Mouse (Mus musculus): ENCODE measurements at regions not wholly inside any gene's neighbourhood (a gene's known extent, or its start where the extent isn't known, plus 50 kb on each side); places are given as distances from the start of the nearest gene placed in this dataset.

DNA sequence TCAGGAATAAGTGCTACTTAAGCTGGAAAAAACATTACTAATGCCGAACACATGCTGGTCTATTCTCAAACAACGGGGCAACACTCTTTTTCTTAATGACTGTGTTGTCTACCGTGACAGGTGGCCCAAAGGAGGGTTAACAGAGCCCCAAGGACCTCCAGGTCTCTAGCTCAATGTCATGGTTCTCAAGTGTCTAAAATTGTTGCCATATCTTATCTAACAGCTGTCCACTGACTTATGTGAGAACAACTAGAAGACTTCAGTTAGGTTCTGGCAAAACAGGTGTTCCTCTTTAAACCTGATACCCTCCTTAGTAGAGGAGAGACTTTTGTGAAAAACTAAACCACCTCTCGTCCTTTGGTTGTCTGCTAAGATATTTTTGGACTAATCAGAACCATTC lies 257.4 kb upstream of the Tbl1xr1 start:
- no peaks in the 10 kb centered on the region for H3K4me1 ChIP-seq (ENCODE audit: control insufficient read depth in 1 of 2, insufficient read depth in 2 of 2)
- dilution Hi-C loops (cut with MboI; ENCODE audit: extremely low pct_ligation_motif_present, extremely low pct_unique_long_range_greater_than_20kb, low sequenced_read_pairs) (no loop called here), in situ Hi-C loops (cut with MboI; ENCODE audit: low pct_ligation_motif_present, low pct_unique_long_range_greater_than_20kb, low sequenced_read_pairs) (no loop called here)
- no peak for DNase-seq (ENCODE audit: extremely low read depth)
- no peak overlapping the region for H3K9ac ChIP-seq (ENCODE audit: insufficient read depth, low read depth)
- H3K4me3 ChIP-seq (replicated peaks in 1 of 3; ENCODE audit: low read depth in 2 of 3, low read length in 2 of 3, poor library complexity in 1 of 3), result no peak overlapping the region
- H3K4me2 ChIP-seq (ENCODE audit: insufficient read depth, low read depth, poor library complexity, severe bottlenecking), result no peak overlapping the region
- no peaks in the 10 kb centered on the region for H3K36me3 ChIP-seq (replicated peaks in 1 of 2; ENCODE audit: control insufficient read depth in 1 of 2, insufficient read depth in 1 of 2, low read length in 1 of 2)
- H3K9me3 ChIP-seq (replicated peaks; ENCODE audit: low read length), result no peaks in the 10 kb centered on the region
- no peaks in the 10 kb centered on the region for H3K79me2 ChIP-seq (replicated peaks; ENCODE audit: control insufficient read depth, extremely low read depth, insufficient read depth, poor library complexity, severe bottlenecking)
- H3K27me3 ChIP-seq (replicated peaks), result no peaks in the 10 kb centered on the region
- no peak overlapping the region for H3K27ac ChIP-seq (ENCODE audit: insufficient read depth, low read depth)
- TF ChIP-seq KAT2A (IDR thresholded peaks at IDR 0.05; ENCODE audit: insufficient replicate concordance, low read length) (no peak), NELFE (IDR thresholded peaks at IDR 0.05; ENCODE audit: low read depth, low read length) (no peak), MEF2A (IDR thresholded peaks at IDR 0.05; ENCODE audit: borderline replicate concordance, low read depth, low read length) (no peak), ETS1 (conservative IDR thresholded peaks at IDR 0.05; ENCODE audit: low read depth, low read length) (no peak), ZKSCAN1 (IDR thresholded peaks at IDR 0.05; ENCODE audit: borderline replicate concordance, low read depth, low read length) (no peak), POLR2A (IDR thresholded peaks at IDR 0.05; ENCODE audit: low read depth, low read length) (no peak), MAZ (IDR thresholded peaks at IDR 0.05; ENCODE audit: low read depth, low read length) (no peak), HCFC1 (IDR thresholded peaks at IDR 0.05; ENCODE audit: low read depth, low read length) (no peak), TCF12 (IDR thresholded peaks at IDR 0.05; ENCODE audit: low read depth, low read length) (no peak), USF1 (IDR thresholded peaks at IDR 0.05; ENCODE audit: low read depth, low read length) (no peak), MYC (IDR thresholded peaks at IDR 0.05; ENCODE audit: low read depth, low read length) (no peak), RCOR1 (conservative IDR thresholded peaks at IDR 0.05; ENCODE audit: low read depth, low read length) (no peak), PAX5 (IDR thresholded peaks at IDR 0.05; ENCODE audit: low read length) (no peak), SMC3 (IDR thresholded peaks at IDR 0.05; ENCODE audit: low read depth, low read length) (no peak), MXI1 (IDR thresholded peaks at IDR 0.05; ENCODE audit: low read depth, low read length) (no peak), CHD2 (IDR thresholded peaks at IDR 0.05; ENCODE audit: low read length) (no peak), JUN (IDR thresholded peaks at IDR 0.05; ENCODE audit: insufficient read depth, low read depth, low read length) (no peak)

DNA sequence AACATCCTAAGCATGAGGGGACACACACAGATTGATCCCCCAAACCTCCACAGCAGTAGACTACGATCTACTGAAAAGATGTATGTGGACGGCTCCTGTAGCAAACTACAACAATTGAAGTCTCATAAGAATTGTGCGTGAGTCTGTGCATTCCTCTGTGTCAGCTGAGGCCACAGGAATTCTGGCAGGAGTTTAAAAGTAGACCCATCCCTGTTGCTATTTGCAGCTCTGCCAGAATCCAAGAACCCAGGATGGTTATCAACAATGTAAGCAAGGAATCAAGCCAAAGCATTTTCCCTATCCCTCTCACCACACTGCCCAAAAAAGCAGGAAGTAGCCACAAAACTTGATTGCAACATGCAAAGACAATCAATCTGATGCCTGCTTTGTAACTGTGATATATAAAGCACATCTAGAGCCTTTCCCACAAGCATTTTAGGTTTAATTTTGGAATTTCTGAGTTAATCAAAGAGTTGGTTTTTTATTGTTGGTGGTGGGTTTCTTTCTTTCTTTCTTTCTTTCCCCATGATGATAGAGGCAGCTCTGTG lies 256.3 kb upstream of the Tbl1xr1 start:
- Histone ChIP-seq H3K9ac (ENCODE audit: insufficient read depth, low read depth) (no peak overlapping the region), H3K4me2 (ENCODE audit: insufficient read depth, low read depth, poor library complexity, severe bottlenecking) (no peak overlapping the region), H3K79me2 (replicated peaks; ENCODE audit: control insufficient read depth, extremely low read depth, insufficient read depth, poor library complexity, severe bottlenecking) (no peaks in the 10 kb centered on the region), H3K4me1 (ENCODE audit: control insufficient read depth in 1 of 2, insufficient read depth in 2 of 2) (peaks cover 3 to 6% of the 10 kb centered on the region in 2 experiments), H3K27ac (ENCODE audit: insufficient read depth, low read depth) (no peak overlapping the region), H3K27me3 (replicated peaks) (no peaks in the 10 kb centered on the region), H3K36me3 (replicated peaks in 1 of 2; ENCODE audit: control insufficient read depth in 1 of 2, insufficient read depth in 1 of 2, low read length in 1 of 2) (no peaks in the 10 kb centered on the region), H3K4me3 (replicated peaks in 1 of 3; ENCODE audit: low read depth in 2 of 3, low read length in 2 of 3, poor library complexity in 1 of 3) (no peak overlapping the region), H3K9me3 (replicated peaks; ENCODE audit: low read length) (no peaks in the 10 kb centered on the region)
- no peak for DNase-seq (ENCODE audit: extremely low read depth)
- TF ChIP-seq BHLHE40 (IDR thresholded peaks at IDR 0.05; ENCODE audit: low read depth, low read length) (no peak), ZKSCAN1 (IDR thresholded peaks at IDR 0.05; ENCODE audit: borderline replicate concordance, low read depth, low read length) (no peak), UBTF (IDR thresholded peaks at IDR 0.05; ENCODE audit: low read depth, low read length) (no peak), ETS1 (conservative IDR thresholded peaks at IDR 0.05; ENCODE audit: low read depth, low read length) (no peak), RCOR1 (conservative IDR thresholded peaks at IDR 0.05; ENCODE audit: low read depth, low read length) (no peak), IRF4 (IDR thresholded peaks at IDR 0.05; ENCODE audit: low read depth, low read length) (no peak), USF1 (IDR thresholded peaks at IDR 0.05; ENCODE audit: low read depth, low read length) (no peak)
- in situ Hi-C loops (cut with MboI; ENCODE audit: low pct_ligation_motif_present, low pct_unique_long_range_greater_than_20kb, low sequenced_read_pairs) (no loop called here), dilution Hi-C loops (cut with MboI; ENCODE audit: extremely low pct_ligation_motif_present, extremely low pct_unique_long_range_greater_than_20kb, low sequenced_read_pairs) (no loop called here)

Measured in CH12.LX (cell line).